Mouse (Mus musculus): ENCODE data around the gene Bsnd. TPM values are rescaled to one million over a fixed set of nuclear protein-coding genes. Genes with fewer than 3 reads are reported as not detected.

Bsnd gene
- polyA plus RNA-seq, 1 experiment from 2014 or later = not detected

DNA sequence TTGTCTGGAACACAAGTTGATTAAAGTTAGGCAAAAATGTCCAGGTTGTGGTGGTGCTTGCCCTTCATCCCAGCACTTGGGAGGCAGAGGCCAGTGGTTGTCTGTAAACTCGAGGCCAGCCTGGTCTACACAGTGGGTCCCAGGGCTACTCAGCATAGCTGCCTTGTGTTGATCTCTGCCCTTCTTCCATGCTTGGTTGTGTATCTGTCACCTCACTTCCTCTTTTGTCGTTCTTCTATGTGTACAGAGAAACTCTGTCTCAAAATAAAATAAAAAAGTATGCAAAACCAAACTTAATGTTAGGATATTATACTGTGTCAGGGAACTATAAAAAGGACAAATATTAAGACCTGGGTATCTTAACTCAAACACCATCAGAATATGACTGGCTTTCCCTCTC, 32.0 kb upstream of the Bsnd start:
- no peak overlapping the region for H3K4me2 ChIP-seq (ENCODE audit: low read length)
- H3K4me1 ChIP-seq (replicated peaks; ENCODE audit: control insufficient read depth, insufficient read depth, low read length) = no peaks in the 10 kb centered on the region
- no peaks in the 10 kb centered on the region for H3K27me3 ChIP-seq (replicated peaks; ENCODE audit: control insufficient read depth, insufficient read depth, low read length)
- ATAC-seq = no peak
- no peaks in the 10 kb centered on the region for H3K36me3 ChIP-seq (ENCODE audit: control insufficient read depth, insufficient read depth)
- no peak overlapping the region for H3K27ac ChIP-seq (ENCODE audit: low read length)
- no peak overlapping the region for H3K9ac ChIP-seq (replicated peaks; ENCODE audit: low read depth, low read length)
- no peak overlapping the region for H3K4me3 ChIP-seq (replicated peaks; ENCODE audit: low read length)
- 72% methylated on average over 2 of the region's 2 CpGs for WGBS
- no peaks in the 10 kb centered on the region for H3K9me3 ChIP-seq (ENCODE audit: control insufficient read depth, low read length)

DNA sequence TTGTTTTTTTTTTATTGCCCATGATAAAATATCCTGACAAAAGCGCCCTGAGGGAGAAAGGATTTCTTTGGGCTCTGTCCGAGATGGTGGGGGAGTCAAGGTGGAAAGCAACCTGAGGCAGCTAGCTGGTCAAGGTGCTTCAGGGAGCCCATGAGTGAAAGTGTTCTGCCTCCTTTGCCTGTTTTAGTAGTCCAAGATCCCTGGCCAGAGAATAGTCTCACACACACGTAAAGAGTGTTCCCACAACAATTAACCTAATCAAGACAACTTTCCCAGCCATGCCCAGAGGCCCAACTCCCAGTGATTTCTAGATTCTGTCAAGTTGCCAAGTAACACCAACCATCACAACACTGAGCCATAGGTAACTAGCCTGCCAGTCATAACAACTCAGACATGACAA, 30.5 kb upstream of the Bsnd start:
- Histone ChIP-seq H3K4me2 (ENCODE audit: low read length) (no peak overlapping the region), H3K27me3 (replicated peaks; ENCODE audit: control insufficient read depth, insufficient read depth, low read length) (no peaks in the 10 kb centered on the region), H3K36me3 (ENCODE audit: control insufficient read depth, insufficient read depth) (no peaks in the 10 kb centered on the region), H3K9ac (replicated peaks; ENCODE audit: low read depth, low read length) (no peak overlapping the region), H3K4me3 (replicated peaks; ENCODE audit: low read length) (no peak overlapping the region), H3K27ac (ENCODE audit: low read length) (no peak overlapping the region), H3K4me1 (replicated peaks; ENCODE audit: control insufficient read depth, insufficient read depth, low read length) (no peaks in the 10 kb centered on the region), H3K9me3 (ENCODE audit: control insufficient read depth, low read length) (no peaks in the 10 kb centered on the region)
- no peak for ATAC-seq
- WGBS = 77% methylated on average over 3 of the region's 3 CpGs

DNA sequence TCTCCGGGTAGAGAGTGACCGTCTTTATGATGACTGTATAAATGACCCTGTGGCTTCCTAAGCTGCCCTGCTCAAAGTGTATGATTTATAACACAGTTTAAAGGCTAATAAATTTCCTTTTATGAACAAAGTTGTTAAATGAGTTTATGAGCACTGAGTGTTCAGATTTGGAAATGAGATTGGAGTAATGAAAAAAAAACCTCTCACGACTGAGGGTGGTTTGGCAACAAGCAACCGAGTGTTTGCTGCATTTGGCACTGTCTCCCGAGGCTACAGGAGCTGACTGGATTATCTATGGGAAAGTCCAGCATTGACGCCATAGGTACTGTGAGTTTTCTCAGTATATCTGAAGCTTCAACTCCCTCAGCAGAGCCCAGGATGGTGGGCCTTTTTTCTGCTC, 22.5 kb upstream of the Bsnd start:
- H3K4me3 ChIP-seq (replicated peaks; ENCODE audit: low read length) = no peak overlapping the region
- 78% methylated on average over 6 of the region's 6 CpGs for WGBS

DNA sequence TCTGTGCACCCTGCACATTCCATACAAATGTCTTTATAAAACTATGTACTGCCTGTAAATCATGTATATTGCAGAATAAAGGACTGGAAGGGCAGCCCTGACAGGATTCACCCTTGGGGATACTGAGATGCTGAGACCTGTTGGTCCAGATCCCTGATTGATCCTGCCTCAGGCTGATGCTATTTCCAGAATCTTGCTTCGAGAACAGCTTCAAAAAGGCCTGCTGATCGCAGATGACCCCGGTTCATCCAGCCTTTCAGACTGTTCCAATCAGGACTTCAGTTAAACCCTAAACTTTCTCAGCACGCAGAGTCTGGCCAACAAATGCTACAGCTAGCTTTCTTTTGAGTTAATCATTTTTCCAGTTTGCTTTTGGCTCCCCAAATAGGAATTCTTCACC, 17.8 kb upstream of the Bsnd start:
- H3K27ac ChIP-seq (ENCODE audit: low read length) = no peak overlapping the region
- H3K4me2 ChIP-seq (ENCODE audit: low read length) = no peak overlapping the region
- 76% methylated on average over 4 of the region's 4 CpGs for WGBS
- H3K9ac ChIP-seq (replicated peaks; ENCODE audit: low read depth, low read length) = no peak overlapping the region
- no peaks in the 10 kb centered on the region for H3K27me3 ChIP-seq (replicated peaks; ENCODE audit: control insufficient read depth, insufficient read depth, low read length)
- H3K4me1 ChIP-seq (replicated peaks; ENCODE audit: control insufficient read depth, insufficient read depth, low read length) = no peaks in the 10 kb centered on the region
- no peaks in the 10 kb centered on the region for H3K36me3 ChIP-seq (ENCODE audit: control insufficient read depth, insufficient read depth)
- ATAC-seq = no peak
- H3K9me3 ChIP-seq (ENCODE audit: control insufficient read depth, low read length) = no peaks in the 10 kb centered on the region
- H3K4me3 ChIP-seq (replicated peaks; ENCODE audit: low read length) = no peak overlapping the region

More for the DNA sequence above, 22.5 kb upstream of the Bsnd start:
- Histone ChIP-seq H3K9ac (replicated peaks; ENCODE audit: low read depth, low read length) (no peak overlapping the region), H3K27ac (ENCODE audit: low read length) (no peak overlapping the region), H3K4me1 (replicated peaks; ENCODE audit: control insufficient read depth, insufficient read depth, low read length) (no peaks in the 10 kb centered on the region), H3K27me3 (replicated peaks; ENCODE audit: control insufficient read depth, insufficient read depth, low read length) (no peaks in the 10 kb centered on the region), H3K9me3 (ENCODE audit: control insufficient read depth, low read length) (no peaks in the 10 kb centered on the region), H3K36me3 (ENCODE audit: control insufficient read depth, insufficient read depth) (no peaks in the 10 kb centered on the region), H3K4me2 (ENCODE audit: low read length) (no peak overlapping the region)
- no peak for ATAC-seq

DNA sequence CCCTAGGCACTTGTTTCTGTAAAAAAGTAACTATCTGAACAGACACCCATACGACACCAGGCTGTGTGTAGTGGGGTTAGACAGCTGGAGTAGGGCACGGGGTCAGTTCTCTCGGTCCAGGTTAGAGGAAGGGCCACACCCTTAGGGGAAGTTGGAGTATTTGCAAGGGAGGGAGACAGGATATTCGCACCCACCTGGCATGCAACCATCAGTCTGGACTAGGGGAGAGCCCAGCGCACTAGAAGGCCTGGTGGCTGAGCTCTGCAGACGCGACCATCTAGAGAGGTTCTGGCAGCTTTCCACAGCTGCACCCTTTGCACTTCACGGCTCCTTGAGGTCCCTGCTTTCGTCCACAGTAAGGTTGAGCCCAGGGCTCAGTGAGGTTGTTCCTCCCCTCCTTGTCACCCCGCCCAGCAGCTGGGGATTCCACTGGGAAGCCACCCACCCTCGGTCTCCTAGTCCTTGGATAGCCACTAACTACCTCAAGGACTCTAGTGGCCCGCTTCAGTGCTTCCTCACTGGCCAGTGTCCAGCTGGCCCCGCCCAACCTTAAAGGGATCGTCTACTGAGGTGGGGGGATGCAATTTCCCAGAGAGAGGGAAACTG, 13.5 kb upstream of the Bsnd start:
- ATAC-seq = no peak
- H3K27ac ChIP-seq (ENCODE audit: low read length) = no peak overlapping the region
- no peak overlapping the region for H3K9ac ChIP-seq (replicated peaks; ENCODE audit: low read depth, low read length)
- no peaks in the 10 kb centered on the region for H3K27me3 ChIP-seq (replicated peaks; ENCODE audit: control insufficient read depth, insufficient read depth, low read length)
- H3K4me1 ChIP-seq (replicated peaks; ENCODE audit: control insufficient read depth, insufficient read depth, low read length) = no peaks in the 10 kb centered on the region
- H3K9me3 ChIP-seq (ENCODE audit: control insufficient read depth, low read length) = no peaks in the 10 kb centered on the region
- no peaks in the 10 kb centered on the region for H3K36me3 ChIP-seq (ENCODE audit: control insufficient read depth, insufficient read depth)
- no peak overlapping the region for H3K4me2 ChIP-seq (ENCODE audit: low read length)
- no peak overlapping the region for H3K4me3 ChIP-seq (replicated peaks; ENCODE audit: low read length)
- 74% methylated on average over 14 of the region's 14 CpGs for WGBS

DNA sequence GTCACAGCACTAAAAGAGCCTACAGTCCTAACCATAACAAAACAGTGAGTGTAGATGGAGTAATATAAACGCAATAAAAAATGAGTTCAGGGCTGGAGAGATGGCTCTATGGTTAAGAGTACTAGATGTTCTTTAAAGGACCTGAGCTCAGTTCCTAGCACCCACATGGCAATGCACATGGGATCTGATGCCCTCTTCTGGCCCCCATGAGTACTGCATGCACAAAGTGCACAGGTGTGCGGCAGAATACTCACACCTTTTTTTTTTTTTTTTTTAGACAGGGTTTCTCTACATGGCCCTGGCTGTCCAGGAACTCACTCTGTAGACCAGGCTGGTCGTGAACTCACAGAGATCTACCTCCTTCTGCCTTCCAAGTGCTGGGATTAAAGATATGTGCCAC, 11.5 kb upstream of the Bsnd start:
- Histone ChIP-seq H3K27me3 (replicated peaks; ENCODE audit: control insufficient read depth, insufficient read depth, low read length) (no peaks in the 10 kb centered on the region), H3K4me2 (ENCODE audit: low read length) (no peak overlapping the region), H3K9me3 (ENCODE audit: control insufficient read depth, low read length) (no peaks in the 10 kb centered on the region), H3K27ac (ENCODE audit: low read length) (no peak overlapping the region), H3K4me1 (replicated peaks; ENCODE audit: control insufficient read depth, insufficient read depth, low read length) (no peaks in the 10 kb centered on the region), H3K4me3 (replicated peaks; ENCODE audit: low read length) (no peak overlapping the region), H3K36me3 (ENCODE audit: control insufficient read depth, insufficient read depth) (no peaks in the 10 kb centered on the region), H3K9ac (replicated peaks; ENCODE audit: low read depth, low read length) (no peak overlapping the region)
- WGBS = 95% methylated on average over 3 of the region's 3 CpGs
- no peak for ATAC-seq

DNA sequence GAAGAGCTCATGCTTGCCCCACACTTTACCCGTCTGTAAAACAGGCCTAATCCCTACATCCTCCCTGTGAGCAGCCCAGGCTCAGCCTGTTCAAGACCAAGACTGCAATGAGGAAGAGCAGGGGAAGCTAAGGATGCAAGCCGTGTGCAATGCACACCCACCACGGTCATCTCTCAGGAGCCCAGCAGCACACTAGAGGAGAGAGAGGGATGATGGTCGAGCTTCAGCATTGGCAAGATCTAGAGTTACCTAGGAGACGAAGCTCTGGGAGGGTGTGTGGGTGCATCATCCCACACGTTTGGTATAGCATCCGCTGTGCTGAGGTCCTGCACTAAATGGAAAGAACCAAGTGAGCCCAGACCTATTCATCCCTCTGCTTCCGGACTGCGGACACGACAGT, 8.0 kb upstream of the Bsnd start:
- no peaks in the 10 kb centered on the region for H3K36me3 ChIP-seq (ENCODE audit: control insufficient read depth, insufficient read depth)
- H3K4me3 ChIP-seq (replicated peaks; ENCODE audit: low read length) = no peak overlapping the region
- ATAC-seq = no peak
- no peaks in the 10 kb centered on the region for H3K27me3 ChIP-seq (replicated peaks; ENCODE audit: control insufficient read depth, insufficient read depth, low read length)
- no peak overlapping the region for H3K27ac ChIP-seq (ENCODE audit: low read length)
- no peaks in the 10 kb centered on the region for H3K4me1 ChIP-seq (replicated peaks; ENCODE audit: control insufficient read depth, insufficient read depth, low read length)
- no peak overlapping the region for H3K9ac ChIP-seq (replicated peaks; ENCODE audit: low read depth, low read length)
- no peak overlapping the region for H3K4me2 ChIP-seq (ENCODE audit: low read length)
- H3K9me3 ChIP-seq (ENCODE audit: control insufficient read depth, low read length) = no peaks in the 10 kb centered on the region
- 79% methylated on average over 10 of the region's 10 CpGs for WGBS

DNA sequence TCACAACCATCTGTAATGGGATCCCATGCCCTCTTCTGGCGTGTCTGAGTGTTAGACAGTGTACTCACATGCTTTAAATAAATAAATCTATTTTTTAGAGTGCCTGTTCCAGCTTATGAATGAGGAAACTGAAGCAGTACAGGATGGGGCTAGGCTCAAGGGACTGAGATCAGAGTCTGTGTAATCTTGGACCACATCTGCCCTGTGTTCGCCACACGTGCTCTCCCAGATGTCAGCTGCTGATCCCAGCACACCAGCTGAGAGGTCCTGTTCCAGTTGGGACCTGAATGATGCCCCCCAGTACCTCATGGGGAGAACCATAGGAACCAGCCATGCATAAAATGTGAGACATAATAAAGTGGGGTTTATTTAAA, 6.4 kb upstream of the Bsnd start:
- Histone ChIP-seq H3K4me3 (replicated peaks; ENCODE audit: low read length) (no peak overlapping the region), H3K9ac (replicated peaks; ENCODE audit: low read depth, low read length) (no peak overlapping the region), H3K9me3 (ENCODE audit: control insufficient read depth, low read length) (no peaks in the 10 kb centered on the region), H3K4me2 (ENCODE audit: low read length) (no peak overlapping the region), H3K36me3 (ENCODE audit: control insufficient read depth, insufficient read depth) (no peaks in the 10 kb centered on the region), H3K27ac (ENCODE audit: low read length) (no peak overlapping the region), H3K4me1 (replicated peaks; ENCODE audit: control insufficient read depth, insufficient read depth, low read length) (no peaks in the 10 kb centered on the region), H3K27me3 (replicated peaks; ENCODE audit: control insufficient read depth, insufficient read depth, low read length) (no peaks in the 10 kb centered on the region)
- no peak for ATAC-seq
- 40% methylated on average over 3 of the region's 3 CpGs for WGBS

DNA sequence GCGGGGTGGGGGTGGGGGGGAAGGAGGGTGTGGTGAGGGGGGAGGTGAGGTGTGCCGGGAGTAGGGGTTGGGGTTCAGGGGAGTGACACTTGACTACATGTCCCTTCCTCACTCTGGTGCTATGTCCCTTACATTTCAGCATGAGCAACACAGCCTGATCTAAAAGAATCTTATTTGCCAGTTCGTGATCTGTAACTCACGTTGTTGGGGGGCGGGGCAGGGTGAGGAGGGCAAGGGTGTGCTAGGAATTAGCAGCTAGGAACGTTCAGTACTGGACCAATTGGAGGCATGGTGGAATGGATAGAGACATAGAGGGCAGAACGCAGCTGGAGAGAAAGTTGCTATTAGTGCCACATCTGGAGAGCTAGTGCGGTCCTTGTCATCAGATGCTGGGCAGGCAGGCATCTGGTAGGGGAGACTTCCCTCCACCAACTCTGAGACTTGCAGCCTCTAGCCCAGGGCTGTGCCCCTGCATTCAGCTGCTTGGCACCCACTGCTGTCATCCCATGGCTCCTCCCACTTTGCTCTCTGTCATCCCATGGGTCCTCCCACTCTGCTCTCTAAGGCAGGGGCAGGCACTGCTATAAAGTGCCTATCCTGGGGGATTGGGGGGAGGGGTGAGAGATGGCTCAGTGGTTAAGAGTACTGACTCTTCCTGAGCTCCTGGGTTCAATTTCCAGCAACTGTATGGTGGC, 5.8 kb upstream of the Bsnd start:
- no peaks in the 10 kb centered on the region for H3K4me1 ChIP-seq (replicated peaks; ENCODE audit: control insufficient read depth, insufficient read depth, low read length)
- 60% methylated on average over 8 of the region's 8 CpGs for WGBS
- H3K27ac ChIP-seq (ENCODE audit: low read length) = no peak overlapping the region
- no peaks in the 10 kb centered on the region for H3K9me3 ChIP-seq (ENCODE audit: control insufficient read depth, low read length)
- H3K9ac ChIP-seq (replicated peaks; ENCODE audit: low read depth, low read length) = no peak overlapping the region
- no peak overlapping the region for H3K4me2 ChIP-seq (ENCODE audit: low read length)
- peak; percentile 47 for ATAC-seq
- no peak overlapping the region for H3K4me3 ChIP-seq (replicated peaks; ENCODE audit: low read length)
- H3K36me3 ChIP-seq (ENCODE audit: control insufficient read depth, insufficient read depth) = no peaks in the 10 kb centered on the region
- H3K27me3 ChIP-seq (replicated peaks; ENCODE audit: control insufficient read depth, insufficient read depth, low read length) = no peaks in the 10 kb centered on the region

DNA sequence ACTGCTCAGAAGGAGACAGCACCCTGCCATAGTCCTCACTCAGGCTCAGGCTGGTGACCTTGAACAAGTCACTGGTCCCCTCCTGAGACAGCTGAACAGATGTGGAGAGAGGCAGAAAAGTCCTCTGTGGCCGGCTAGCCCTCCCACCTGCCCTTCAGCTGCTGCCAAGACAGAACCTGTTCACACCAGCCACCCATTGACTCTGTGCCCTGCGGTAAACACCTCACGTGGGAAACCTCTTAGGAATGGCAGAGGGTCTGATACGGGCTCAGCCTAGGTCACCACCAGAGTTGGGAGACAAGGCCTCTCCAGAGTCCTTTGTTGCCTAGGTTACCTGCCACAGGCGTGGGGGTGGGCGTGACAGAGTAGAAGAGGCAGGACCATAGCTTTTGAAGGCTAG, 4.8 kb upstream of the Bsnd start:
- H3K36me3 ChIP-seq (ENCODE audit: control insufficient read depth, insufficient read depth) = no peaks in the 10 kb centered on the region
- H3K4me1 ChIP-seq (replicated peaks; ENCODE audit: control insufficient read depth, insufficient read depth, low read length) = no peaks in the 10 kb centered on the region
- H3K9me3 ChIP-seq (ENCODE audit: control insufficient read depth, low read length) = no peaks in the 10 kb centered on the region
- no peak overlapping the region for H3K27ac ChIP-seq (ENCODE audit: low read length)
- WGBS = 55% methylated on average over 6 of the region's 6 CpGs
- H3K4me3 ChIP-seq (replicated peaks; ENCODE audit: low read length) = no peak overlapping the region
- H3K4me2 ChIP-seq (ENCODE audit: low read length) = no peak overlapping the region
- H3K9ac ChIP-seq (replicated peaks; ENCODE audit: low read depth, low read length) = no peak overlapping the region
- no peaks in the 10 kb centered on the region for H3K27me3 ChIP-seq (replicated peaks; ENCODE audit: control insufficient read depth, insufficient read depth, low read length)
- no peak for ATAC-seq

All from forebrain, embryonic 16.5 days (tissue).